Mouse (Mus musculus) hindbrain, embryonic 13.5 days (tissue): ENCODE results near the gene Pde7b. TPM values are rescaled to one million over a fixed set of nuclear protein-coding genes. Genes with fewer than 3 reads are reported as not detected.

ENCODE experiments used
- ATAC-seq: fragments of 200-750 bp; cut with Nextera tagmentation; 2 replicates; pipeline ENCODE4 v1.8.0; 2017; ENCODE audit warnings: moderate TSS enrichment; ENCODE audit not compliant: low FRiP score
- H3K27ac ChIP-seq: fragments of 300-500 bp; sonication (generic); 2 replicates; pipeline ENCODE4 v1.5.1; 2015; ENCODE audit warnings: inconsistent platforms, mild to moderate bottlenecking, moderate library complexity
- H3K27me3 ChIP-seq: fragments of 300-500 bp; sonication (generic); 2 replicates; pipeline ENCODE4 v1.6.1; 2015; ENCODE audit warnings: mild to moderate bottlenecking, inconsistent platforms
- H3K36me3 ChIP-seq: fragments of 300-500 bp; sonication (generic); 2 replicates; pipeline ENCODE4 v1.6.1; 2015; ENCODE audit warnings: mild to moderate bottlenecking, inconsistent platforms
- H3K4me1 ChIP-seq: fragments of 300-500 bp; sonication (generic); replicated peaks from 2 replicates; pipeline ENCODE4 v1.6.1; 2015; ENCODE audit warnings: inconsistent platforms
- H3K4me2 ChIP-seq: fragments of 300-500 bp; sonication (generic); 2 replicates; pipeline ENCODE4 v1.6.1; 2015; ENCODE audit warnings: inconsistent platforms, mild to moderate bottlenecking, moderate library complexity
- H3K4me3 ChIP-seq: fragments of 300-500 bp; sonication (generic); 2 replicates; pipeline ENCODE4 v1.5.1; 2015; ENCODE audit warnings: mild to moderate bottlenecking, inconsistent platforms
- H3K9ac ChIP-seq: fragments of 300-500 bp; sonication (generic); 2 replicates; pipeline ENCODE4 v1.6.1; 2015; ENCODE audit warnings: mild to moderate bottlenecking, inconsistent platforms
- H3K9me3 ChIP-seq: fragments of 300-500 bp; sonication (generic); 2 replicates; pipeline ENCODE4 v1.6.1; 2016; ENCODE audit warnings: inconsistent platforms
- WGBS: fragments of 180-500 bp; shearing (Covaris S2); methylation state at CpG from one replicate; pipeline ENCODE4 v1.1.7; 2015; 5-methylcytosine and 5-hydroxymethylcytosine counted together
- polyA plus RNA-seq: library from polyadenylated mRNA; unstranded; fragments of >200 nt; fragmentation: Nextera tagmentation; extraction: Ambion mirVana; gene quantifications from 2 replicates; pipeline ENCODE4 v1.2.1, GENCODE M21; 2015

Gene Pde7b
- polyA plus RNA-seq, 1 experiment from 2014 or later: 2.4 TPM

DNA sequence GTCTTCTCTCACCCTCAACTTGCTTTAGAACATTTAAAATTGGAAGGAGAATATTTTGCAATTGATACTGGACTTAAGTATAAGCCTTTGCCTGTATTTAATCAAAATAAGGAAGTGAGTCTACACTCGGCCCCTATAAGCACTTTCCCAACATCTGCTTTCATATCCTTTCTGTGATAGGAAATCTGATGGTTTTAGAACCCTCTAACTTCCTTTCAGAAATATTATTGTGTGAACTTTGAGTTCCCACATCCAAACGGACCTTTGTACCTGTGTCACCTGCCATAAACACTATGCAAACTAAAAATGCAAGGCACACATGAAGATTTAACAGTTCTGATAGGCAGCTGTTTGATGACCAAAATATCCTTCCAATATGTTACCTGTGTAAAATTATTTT is 58.2 kb downstream of the Pde7b start:
- Histone ChIP-seq H3K27me3 (no peaks in the 10 kb centered on the region), H3K27ac (no peak overlapping the region), H3K36me3 (no peaks in the 10 kb centered on the region), H3K4me3 (no peak overlapping the region), H3K9me3 (no peaks in the 10 kb centered on the region), H3K4me2 (no peak overlapping the region), H3K9ac (no peak overlapping the region), H3K4me1 (peaks cover 3% of the 10 kb centered on the region; the same call in 1 of the 2 replicates)
- no peak for ATAC-seq
- WGBS: 66% methylated on average over 2 of the region's 2 CpGs

DNA sequence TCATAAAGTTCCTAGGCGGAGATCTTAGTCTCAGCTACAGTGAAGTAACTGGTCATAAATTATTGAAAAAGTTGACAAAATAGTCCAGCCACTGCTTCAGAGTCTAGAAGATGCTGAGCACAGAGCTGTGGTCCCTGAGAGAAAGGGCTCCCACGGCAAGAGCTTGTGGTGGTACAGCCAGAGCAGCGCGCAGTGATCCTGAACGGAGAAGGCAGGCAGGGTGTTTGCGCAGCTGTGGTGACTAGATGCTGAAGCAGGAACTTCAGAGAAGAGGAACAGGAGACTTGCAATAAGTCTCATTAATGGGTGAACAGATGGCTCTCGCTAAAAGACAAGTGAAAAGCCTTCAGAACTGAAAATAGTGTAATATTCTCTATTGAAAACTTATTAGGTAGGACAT is 61.9 kb downstream of the Pde7b start:
- H3K27ac ChIP-seq: no peak overlapping the region
- H3K27me3 ChIP-seq: no peaks in the 10 kb centered on the region
- no peak for ATAC-seq
- 87% methylated on average over 7 of the region's 7 CpGs for WGBS
- H3K9me3 ChIP-seq: no peaks in the 10 kb centered on the region
- no peak overlapping the region for H3K4me2 ChIP-seq
- H3K36me3 ChIP-seq: no peaks in the 10 kb centered on the region
- H3K4me1 ChIP-seq: no peaks in the 10 kb centered on the region; the same call in 1 of the 2 replicates
- no peak overlapping the region for H3K9ac ChIP-seq
- H3K4me3 ChIP-seq: no peak overlapping the region

DNA sequence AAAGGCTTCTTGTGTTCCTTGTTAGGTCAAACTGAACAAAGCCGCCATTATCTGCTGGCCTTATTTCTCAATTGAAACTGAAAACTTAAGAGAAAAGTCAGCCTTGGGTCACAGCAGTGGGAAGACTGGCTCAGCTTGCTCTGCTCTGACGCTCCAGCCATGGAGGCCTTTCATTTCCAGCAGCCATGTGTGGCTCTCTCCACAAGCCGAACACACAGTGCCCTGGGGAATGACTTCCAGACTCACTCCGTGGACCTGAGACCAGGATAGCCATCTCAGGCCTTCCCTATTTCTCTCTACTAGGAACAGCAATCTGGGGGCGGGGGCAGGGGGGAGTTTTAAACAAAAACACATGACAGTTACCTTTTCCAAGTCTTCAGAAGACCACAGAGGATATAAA is 63.2 kb downstream of the Pde7b start:
- no peaks in the 10 kb centered on the region for H3K27me3 ChIP-seq
- H3K4me2 ChIP-seq: no peak overlapping the region
- no peak overlapping the region for H3K27ac ChIP-seq
- no peaks in the 10 kb centered on the region for H3K36me3 ChIP-seq
- H3K9me3 ChIP-seq: no peaks in the 10 kb centered on the region
- no peaks in the 10 kb centered on the region for H3K4me1 ChIP-seq
- WGBS: 74% methylated on average over 5 of the region's 5 CpGs
- no peak overlapping the region for H3K9ac ChIP-seq
- no peak for ATAC-seq
- no peak overlapping the region for H3K4me3 ChIP-seq

DNA sequence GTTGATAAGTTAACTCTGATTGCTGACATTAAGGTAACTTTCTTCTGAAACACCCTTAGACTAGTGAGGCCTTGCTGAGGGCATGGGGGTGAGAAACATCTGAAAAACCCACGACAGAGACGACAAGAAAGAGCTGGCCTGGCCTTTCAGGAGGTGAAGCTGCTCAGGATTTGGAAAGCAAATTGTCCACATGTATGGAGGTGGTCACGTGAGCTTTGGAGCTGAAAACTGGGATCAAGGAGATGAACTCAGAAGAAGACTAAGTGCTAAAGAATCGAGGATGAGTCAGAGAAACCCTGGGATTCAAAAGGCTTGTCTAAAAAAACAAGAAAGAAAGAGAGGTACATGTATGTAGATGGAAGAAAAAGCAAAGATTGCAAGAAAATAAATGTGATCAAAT is 65.2 kb downstream of the Pde7b start:
- no peak for ATAC-seq
- Histone ChIP-seq H3K9me3 (no peaks in the 10 kb centered on the region), H3K9ac (no peak overlapping the region), H3K4me1 (no peaks in the 10 kb centered on the region), H3K36me3 (no peaks in the 10 kb centered on the region), H3K4me2 (no peak overlapping the region), H3K27me3 (no peaks in the 10 kb centered on the region), H3K27ac (no peak overlapping the region), H3K4me3 (no peak overlapping the region)
- 80% methylated on average over 4 of the region's 4 CpGs for WGBS

DNA sequence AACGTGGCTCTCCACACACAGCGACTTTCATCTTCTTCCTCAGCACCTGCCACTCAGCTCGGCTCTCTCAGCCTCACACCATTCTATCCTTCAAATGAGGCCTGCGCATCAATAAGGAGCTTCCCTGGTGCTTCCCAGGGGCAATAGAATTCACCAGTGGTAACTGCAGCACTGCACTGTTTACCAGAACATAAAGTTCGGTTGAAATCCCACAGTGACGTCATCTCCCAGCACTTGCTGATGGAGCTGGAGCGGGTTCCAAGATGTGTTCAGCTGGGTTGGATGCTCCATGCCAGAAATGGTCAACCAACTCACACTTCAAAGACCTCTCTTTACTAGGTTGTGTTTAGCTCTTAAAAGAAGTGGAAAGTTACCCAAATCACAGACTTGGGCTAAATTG is 65.6 kb downstream of the Pde7b start:
- Histone ChIP-seq H3K4me2 (no peak overlapping the region), H3K27me3 (no peaks in the 10 kb centered on the region), H3K36me3 (no peaks in the 10 kb centered on the region), H3K4me1 (no peaks in the 10 kb centered on the region), H3K9ac (no peak overlapping the region), H3K4me3 (no peak overlapping the region), H3K9me3 (no peaks in the 10 kb centered on the region), H3K27ac (no peak overlapping the region)
- ATAC-seq: no peak
- WGBS: 82% methylated on average over 7 of the region's 7 CpGs

DNA sequence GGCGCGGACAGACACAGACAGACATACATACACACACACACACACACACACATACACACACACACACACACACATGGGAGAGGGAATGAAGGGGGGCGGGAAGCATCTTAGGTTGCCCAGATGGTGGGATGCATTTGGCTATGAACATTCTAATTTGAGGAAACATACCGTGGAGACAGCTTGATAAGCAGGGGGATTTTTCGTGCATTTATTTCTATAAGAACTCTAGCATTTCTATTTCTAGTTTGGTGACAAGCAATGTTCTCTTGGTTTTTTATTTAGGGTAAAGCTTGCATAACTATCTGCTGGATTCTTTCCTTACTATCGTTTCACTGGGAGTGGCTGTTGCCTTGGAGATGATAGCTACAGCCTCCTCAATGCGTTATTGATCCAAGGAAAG is 66.2 kb downstream of the Pde7b start:
- Histone ChIP-seq H3K27me3 (no peaks in the 10 kb centered on the region), H3K4me2 (no peak overlapping the region), H3K27ac (no peak overlapping the region), H3K36me3 (no peaks in the 10 kb centered on the region), H3K4me3 (no peak overlapping the region), H3K4me1 (no peaks in the 10 kb centered on the region), H3K9ac (no peak overlapping the region), H3K9me3 (no peaks in the 10 kb centered on the region)
- no peak for ATAC-seq
- WGBS: 82% methylated on average over 7 of the region's 7 CpGs

DNA sequence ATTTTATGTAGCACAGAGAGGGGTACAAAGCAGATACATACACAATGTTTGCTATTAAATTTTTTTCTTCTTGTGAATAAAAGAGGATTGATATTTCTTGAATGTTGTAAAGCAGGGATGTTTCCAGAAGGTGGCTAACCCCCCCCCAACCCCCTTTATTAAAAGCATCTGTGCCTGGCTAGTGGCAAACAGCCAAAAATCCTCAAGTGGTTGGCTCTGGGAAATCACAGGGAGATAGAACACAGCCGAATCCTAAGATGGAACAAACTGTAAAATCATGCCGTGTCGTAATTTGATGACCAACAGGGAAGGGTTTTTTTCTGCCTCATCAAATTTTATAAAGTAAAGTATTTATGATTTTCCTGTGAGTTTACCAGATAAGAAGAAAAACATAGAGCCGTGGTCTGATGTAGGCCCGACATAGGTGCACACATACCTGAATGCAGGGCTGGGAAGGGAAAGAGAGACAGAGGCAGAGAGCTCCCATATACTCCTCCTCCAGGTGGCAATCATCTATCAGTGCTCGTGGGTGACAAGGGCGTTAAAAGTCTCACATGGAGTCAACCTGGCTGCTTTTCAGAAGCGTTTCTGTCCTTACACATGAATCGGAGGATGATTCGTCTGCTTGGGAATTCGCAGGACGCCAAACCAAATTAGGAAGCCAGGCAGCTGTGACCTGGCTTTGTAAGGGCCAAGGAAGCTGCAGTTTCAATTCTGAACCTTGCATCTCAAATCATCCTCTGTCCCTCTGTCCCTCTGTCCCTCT is 67.4 kb downstream of the Pde7b start:
- H3K9me3 ChIP-seq: no peaks in the 10 kb centered on the region
- H3K36me3 ChIP-seq: no peaks in the 10 kb centered on the region
- no peaks in the 10 kb centered on the region for H3K4me1 ChIP-seq
- 73% methylated on average over 12 of the region's 12 CpGs for WGBS
- H3K9ac ChIP-seq: no peak overlapping the region
- H3K4me3 ChIP-seq: no peak overlapping the region
- H3K27ac ChIP-seq: no peak overlapping the region
- no peaks in the 10 kb centered on the region for H3K27me3 ChIP-seq
- H3K4me2 ChIP-seq: no peak overlapping the region
- ATAC-seq: no peak

DNA sequence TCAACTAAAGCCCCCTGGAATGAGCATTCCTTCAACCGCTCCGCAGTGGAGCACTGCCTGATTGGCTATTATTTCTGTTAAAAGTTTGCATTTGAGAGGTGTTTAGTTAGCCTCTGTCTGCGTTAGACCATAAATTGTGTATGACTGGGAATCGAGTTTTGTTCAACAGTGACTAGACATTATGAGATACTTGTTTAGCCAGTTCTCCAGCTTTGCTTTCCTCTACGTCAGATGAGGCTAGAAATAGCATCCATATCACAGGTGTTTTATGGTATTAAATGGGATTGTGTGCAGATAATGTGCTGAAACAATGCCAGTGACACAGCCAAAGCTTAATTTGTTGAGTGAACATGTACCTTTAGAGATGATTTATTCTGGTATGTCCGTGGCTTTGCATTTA is 70.3 kb downstream of the Pde7b start:
- ATAC-seq: no peak
- no peaks in the 10 kb centered on the region for H3K27me3 ChIP-seq
- no peaks in the 10 kb centered on the region for H3K9me3 ChIP-seq

DNA sequence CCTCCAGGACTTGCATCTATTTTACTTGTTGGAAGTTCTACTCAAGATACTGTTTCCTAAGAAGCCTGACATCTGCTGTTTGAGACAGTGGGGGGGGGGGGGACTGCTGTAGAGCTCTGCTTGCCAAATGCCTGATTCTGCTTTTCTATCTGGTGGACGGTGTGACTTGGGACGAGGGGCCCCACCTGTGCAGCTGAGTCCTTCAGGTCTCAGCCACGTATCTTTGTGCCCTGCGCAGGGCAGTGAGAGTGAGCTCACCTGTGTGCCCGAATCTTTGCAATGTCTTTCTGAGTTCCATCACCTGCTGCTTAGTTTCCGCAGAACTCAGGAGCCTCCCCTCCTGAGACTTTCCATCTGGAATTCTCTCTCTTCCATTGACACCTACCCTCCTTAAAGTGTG is 70.7 kb downstream of the Pde7b start:
- 87% methylated on average over 6 of the region's 6 CpGs for WGBS
- ATAC-seq: no peak

More for the DNA sequence above, 70.3 kb downstream of the Pde7b start:
- Histone ChIP-seq H3K4me3 (no peak overlapping the region), H3K4me2 (no peak overlapping the region), H3K27ac (no peak overlapping the region), H3K4me1 (no peaks in the 10 kb centered on the region), H3K36me3 (no peaks in the 10 kb centered on the region), H3K9ac (no peak overlapping the region)
- 84% methylated on average over 6 of the region's 6 CpGs for WGBS

DNA sequence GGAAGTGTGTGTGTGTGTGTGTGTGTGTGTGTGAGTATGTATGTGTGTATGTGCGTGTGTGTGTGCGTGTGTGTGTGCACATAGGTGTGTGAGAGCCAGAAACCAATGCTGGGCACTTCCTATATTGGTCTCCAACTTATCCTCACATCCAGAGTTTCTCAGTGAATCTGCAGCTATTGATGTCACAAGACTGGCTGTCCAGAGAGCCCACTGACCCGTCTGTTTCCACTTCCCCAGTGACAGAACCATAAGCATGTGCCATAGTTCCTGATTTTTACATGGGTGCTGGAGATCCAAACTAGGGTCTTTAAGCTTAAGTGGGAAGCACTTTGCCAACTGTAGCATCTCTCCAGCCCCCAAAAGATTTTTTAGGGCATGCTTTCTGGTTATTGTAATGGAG is 71.6 kb downstream of the Pde7b start:
- 89% methylated on average over 3 of the region's 3 CpGs for WGBS
- no peak overlapping the region for H3K9ac ChIP-seq
- ATAC-seq: no peak
- H3K36me3 ChIP-seq: no peaks in the 10 kb centered on the region
- H3K4me2 ChIP-seq: no peak overlapping the region
- H3K4me1 ChIP-seq: no peaks in the 10 kb centered on the region
- no peak overlapping the region for H3K27ac ChIP-seq
- no peaks in the 10 kb centered on the region for H3K27me3 ChIP-seq
- no peaks in the 10 kb centered on the region for H3K9me3 ChIP-seq
- no peak overlapping the region for H3K4me3 ChIP-seq

More for the DNA sequence above, 70.7 kb downstream of the Pde7b start:
- H3K36me3 ChIP-seq: no peaks in the 10 kb centered on the region
- no peaks in the 10 kb centered on the region for H3K9me3 ChIP-seq
- H3K27ac ChIP-seq: no peak overlapping the region
- no peaks in the 10 kb centered on the region for H3K27me3 ChIP-seq
- H3K4me3 ChIP-seq: no peak overlapping the region
- H3K9ac ChIP-seq: no peak overlapping the region
- H3K4me1 ChIP-seq: no peaks in the 10 kb centered on the region
- no peak overlapping the region for H3K4me2 ChIP-seq

DNA sequence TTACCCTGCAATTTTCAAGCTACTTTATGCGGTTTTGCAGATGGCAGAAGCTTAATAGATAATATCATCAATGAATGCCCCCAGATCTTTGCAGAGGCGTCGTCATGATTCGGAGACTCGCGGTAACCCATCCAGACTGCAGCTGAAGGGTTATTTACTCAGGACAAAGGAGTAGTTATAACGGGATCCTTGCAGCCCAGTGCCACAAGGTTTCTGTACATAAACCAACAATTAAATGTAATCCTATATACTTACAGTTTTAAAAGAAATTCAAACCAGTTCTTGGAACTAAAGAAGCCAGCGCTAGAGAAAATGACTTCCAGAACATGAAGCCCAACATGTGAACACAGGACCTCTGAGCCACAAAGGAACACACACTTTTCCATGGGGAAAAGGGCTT is 88.5 kb downstream of the Pde7b start:
- Histone ChIP-seq H3K36me3 (no peaks in the 10 kb centered on the region), H3K9ac (no peak overlapping the region), H3K4me2 (no peak overlapping the region), H3K4me1 (no peaks in the 10 kb centered on the region), H3K4me3 (no peak overlapping the region), H3K9me3 (no peaks in the 10 kb centered on the region), H3K27ac (no peak overlapping the region), H3K27me3 (no peaks in the 10 kb centered on the region)
- no peak for ATAC-seq
- 84% methylated on average over 8 of the region's 8 CpGs for WGBS

DNA sequence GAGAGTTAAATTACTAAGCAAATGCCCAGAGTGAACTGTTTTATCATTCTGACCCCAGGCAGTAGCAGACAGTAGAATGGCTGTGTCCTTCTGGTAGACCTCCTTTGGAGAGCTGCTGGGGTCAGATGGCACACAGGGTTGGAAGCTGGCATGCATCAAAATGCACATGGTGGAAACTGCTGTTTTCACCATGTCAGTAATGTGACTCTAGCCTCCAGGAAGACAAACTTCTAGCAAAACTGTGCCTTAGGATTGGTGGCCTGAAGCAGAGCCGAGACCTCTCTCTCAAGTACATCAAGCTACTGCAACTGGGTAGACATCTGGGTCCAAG is 91.8 kb downstream of the Pde7b start:
- ATAC-seq: no peak
- 93% methylated on average over 1 of the region's 1 CpGs for WGBS
- Histone ChIP-seq H3K27me3 (no peaks in the 10 kb centered on the region), H3K9me3 (no peaks in the 10 kb centered on the region), H3K4me3 (no peak overlapping the region), H3K4me1 (no peaks in the 10 kb centered on the region), H3K4me2 (no peak overlapping the region), H3K27ac (no peak overlapping the region), H3K36me3 (no peaks in the 10 kb centered on the region), H3K9ac (no peak overlapping the region)

DNA sequence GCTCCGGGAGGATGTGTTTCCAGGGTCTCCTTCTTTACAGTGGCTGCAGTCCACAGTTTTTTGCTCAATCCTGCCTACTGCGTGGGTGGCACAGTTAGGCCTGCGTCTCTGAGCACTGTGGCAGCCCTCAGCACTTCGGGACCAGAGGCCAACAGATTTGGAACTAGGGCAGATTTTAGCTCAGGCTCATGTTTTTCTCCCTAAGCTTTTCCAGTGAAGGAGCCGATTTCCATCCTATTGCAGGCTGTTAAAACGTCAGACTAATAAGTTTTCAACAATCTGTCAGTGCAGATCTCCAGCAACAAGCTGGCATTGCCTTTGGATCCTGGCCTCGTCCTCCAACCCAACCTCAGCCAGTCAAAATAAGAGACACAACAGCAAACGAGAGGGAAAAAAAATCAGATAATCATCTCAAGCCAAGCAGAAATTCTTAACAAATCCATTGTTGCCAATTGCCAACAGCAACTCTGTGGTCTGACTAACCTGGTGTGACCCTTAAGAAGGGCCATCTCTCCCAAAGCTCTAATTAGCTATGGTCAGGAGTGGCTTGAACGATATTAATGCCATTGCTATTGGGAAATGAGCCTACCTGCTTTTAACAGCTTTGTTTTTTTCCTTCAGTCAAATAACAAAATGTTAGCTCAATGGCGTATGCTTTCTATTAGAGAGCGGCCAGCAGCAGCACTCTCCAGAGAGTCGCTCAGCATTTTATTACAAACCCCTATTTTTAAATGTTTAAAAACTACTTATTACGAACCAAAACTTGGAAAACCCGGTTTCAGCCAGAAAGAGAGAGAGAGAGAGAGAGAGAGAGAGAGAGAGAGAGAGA is 92.4 kb downstream of the Pde7b start:
- no peak overlapping the region for H3K27ac ChIP-seq
- H3K9me3 ChIP-seq: no peaks in the 10 kb centered on the region
- ATAC-seq: no peak
- no peaks in the 10 kb centered on the region for H3K27me3 ChIP-seq
- 83% methylated on average over 14 of the region's 14 CpGs for WGBS
- no peak overlapping the region for H3K9ac ChIP-seq
- no peaks in the 10 kb centered on the region for H3K36me3 ChIP-seq
- H3K4me1 ChIP-seq: no peaks in the 10 kb centered on the region
- H3K4me2 ChIP-seq: no peak overlapping the region
- no peak overlapping the region for H3K4me3 ChIP-seq
